Mouse (Mus musculus): ENCODE measurements around the gene Amigo2.
A peak's percentile ranks its signal among the peaks of the same experiment; 100 is the strongest.

Gene Amigo2

DNA sequence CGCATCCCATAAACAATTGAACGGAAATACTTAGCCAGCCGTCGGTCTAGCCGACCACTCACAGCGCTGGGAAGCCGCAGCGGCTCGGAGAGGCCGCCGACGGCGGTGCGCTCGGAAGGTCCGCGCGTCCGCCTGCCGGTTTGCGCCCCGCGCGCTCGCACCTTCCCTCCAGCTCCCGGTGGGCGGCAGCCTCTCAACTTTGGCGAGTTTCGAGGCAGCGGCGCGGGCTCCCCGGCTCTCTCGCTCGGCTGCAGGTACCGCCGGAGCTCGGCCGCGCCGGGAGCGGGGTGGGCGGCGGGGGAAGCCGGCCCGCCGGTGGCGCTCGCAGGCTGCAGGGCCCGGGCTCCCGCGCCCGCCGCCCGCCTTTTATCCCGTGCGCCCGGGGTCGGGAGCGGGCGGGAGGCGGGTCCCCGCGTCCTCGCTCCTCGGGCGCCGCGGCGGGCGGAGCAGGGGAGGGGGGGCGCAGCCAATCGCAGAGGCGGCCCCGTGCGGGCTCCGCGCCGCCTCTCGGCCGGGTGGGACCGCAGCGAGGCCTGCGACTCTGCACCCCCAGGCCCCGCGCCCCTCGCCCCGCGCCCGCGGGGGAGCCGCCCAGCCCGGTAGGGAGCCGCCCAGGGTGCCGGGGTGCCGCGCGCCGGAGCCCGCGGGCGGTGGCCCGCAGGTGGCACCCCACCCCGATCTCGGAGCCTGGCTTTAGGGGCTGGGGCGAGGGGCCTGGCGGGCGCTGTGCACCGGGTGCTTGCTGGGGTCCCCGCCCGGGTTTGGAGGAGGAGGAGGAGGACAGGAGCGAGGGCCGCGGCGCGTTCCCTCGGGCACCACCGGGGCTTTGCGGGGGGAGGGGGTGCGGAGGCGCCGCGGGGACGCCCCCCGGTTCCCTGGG, at the start of gene Amigo2, which contains the start of gene Pced1b:
TSS of gene Amigo2 (minus strand) at position 377 of the 880 bp plus-strand sequence.
TSS of gene Pced1b (plus strand) at position 197 of the 880 bp plus-strand sequence.
- peak; percentile 79 for DNase-seq (ENCODE audit: extremely low spot score, low spot score)

DNA sequence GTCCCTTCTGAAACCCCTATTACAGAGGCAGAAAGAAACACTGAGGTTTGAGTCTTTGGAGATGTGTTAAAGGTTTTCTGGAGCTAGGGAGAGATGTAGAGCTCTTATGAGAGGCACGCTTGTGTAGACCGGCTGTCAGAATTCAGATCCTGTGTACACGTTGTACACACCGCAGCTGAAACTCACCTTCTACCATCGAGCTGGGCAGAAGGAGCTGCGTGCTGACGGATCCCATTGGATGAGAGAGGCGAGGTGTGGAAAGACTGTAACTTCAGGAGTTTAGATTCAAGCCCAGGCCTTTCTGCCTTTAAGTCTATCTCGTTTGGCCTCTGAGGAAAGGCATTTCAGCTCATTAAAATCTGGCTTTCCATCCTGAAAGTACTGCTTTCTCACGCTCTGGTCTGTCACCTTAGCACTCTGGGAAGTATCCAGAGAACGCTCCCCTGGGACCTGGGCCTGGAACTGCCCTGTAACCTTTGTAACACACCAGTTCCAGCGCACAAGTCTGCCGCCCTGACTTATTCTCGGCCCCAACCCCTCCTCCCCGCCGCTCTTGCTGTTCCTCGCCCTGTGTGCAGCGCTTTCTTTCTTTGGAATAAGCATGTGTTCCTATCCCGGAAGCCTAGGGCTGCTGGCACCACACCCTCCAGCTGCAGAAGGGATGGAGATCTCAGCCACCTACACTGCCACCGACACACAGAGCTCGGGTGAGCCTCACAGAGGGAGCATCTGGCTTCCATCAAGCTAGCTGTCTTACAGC, 44.4 kb upstream of the Amigo2 start:
- DNase-seq (ENCODE audit: extremely low spot score, low spot score), result no peak

DNA sequence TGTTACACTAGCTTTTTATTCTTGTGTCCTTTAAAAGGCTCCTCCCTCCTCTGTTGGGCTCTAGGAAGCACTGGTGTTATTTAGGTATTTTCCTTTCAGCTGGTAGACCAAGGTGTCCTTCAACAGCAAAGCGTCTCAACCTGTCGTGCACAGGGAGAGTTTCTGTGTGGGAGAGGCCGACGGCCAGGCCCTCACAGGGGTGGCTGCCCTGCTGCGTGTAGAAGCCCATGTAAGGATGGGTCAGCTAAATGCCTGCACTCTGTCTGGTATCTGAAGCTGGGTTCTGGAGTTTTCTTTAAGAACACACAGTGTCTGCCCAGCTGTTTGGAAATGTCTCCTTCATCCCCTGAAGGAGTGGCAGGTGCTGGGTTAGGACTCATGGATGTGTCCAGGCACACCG, 43.3 kb upstream of the Amigo2 start:
- DNase-seq (ENCODE audit: extremely low spot score, low spot score), result no peak

- no peak for DNase-seq (ENCODE audit: extremely low spot score, low spot score)
These were observed 42.1 kb upstream of the Amigo2 start for GRCm38 (mm10) chr15:97289176-97289575.

DNA sequence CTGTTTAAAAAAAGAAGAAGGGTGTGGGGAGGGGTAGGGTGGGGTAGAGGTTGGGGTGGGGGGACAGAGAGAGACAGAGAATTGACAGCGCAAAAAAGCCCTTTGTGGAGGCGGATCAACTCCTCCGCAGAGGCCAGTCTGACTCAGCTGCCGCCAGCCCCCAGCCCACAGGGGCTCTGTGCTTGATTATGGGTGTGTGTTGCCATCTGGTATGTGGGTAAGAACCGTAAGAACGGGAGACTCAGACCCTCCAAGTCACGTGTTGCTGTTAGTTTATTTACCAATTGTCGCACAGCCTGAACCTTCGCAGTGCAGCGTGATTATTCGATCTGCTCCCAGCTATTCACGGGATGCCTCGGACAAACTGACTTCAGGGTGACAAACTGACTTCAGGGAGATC, 41.6 kb upstream of the Amigo2 start:
- DNase-seq (ENCODE audit: extremely low spot score, low spot score), result no peak

GRCm38 (mm10) chr15:97287436-97288143, 40.5 kb upstream of the Amigo2 start:
- DNase-seq (ENCODE audit: extremely low spot score, low spot score), result no peak

DNA sequence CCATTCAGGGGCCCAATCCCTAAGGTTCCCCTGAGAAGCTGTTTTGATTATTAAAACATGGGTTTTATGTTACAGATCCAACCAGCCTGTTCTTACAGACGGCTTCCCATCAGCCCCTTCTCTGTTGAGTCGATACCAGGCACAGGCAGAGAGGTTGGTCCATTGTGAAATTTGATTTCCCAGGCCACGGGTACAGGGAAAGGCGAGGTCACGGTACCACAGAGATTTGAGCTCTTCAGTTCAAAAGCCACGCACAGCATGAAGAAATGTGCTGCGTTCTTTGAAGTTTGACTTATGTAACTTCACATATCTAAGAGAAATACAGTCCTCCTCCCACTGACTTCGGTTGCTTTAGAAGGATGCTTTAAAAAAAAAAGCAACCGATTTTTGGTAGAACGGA, 39.6 kb upstream of the Amigo2 start:
- no peak for DNase-seq (ENCODE audit: extremely low spot score, low spot score)

DNA sequence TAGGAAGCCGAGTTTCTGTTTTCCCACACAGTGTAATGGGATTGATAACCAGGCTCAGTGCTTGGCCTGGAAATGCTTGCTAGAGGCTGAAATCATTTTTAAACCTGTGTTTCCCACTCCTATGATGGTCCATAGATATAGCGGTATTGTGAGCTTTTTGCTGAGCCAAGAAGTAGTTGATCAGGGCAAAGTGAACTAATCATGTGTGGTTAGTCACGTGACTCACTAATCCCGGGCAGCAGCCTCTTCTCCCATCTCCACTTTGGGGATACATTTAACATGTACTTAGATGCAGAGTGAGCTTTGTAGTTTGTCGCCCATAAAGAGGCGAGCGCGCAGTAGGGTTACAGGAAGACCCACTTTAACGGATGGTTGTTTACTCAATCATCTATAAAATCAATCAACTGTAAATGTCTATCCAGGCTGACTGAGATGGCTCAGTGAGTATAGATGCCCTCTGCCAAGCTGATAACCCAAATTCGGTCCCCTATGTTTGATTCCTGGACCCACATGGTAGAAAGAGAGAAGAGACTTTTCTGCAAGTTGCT, 38.7 kb upstream of the Amigo2 start:
- DNase-seq (ENCODE audit: extremely low spot score, low spot score), result no peak

- DNase-seq (ENCODE audit: extremely low spot score, low spot score), result no peak
These were observed 37.1 kb upstream of the Amigo2 start for GRCm38 (mm10) chr15:97284201-97284600.

- DNase-seq (ENCODE audit: extremely low spot score, low spot score), result no peak
These were observed 35.4 kb upstream of the Amigo2 start for GRCm38 (mm10) chr15:97282572-97282881.

DNA sequence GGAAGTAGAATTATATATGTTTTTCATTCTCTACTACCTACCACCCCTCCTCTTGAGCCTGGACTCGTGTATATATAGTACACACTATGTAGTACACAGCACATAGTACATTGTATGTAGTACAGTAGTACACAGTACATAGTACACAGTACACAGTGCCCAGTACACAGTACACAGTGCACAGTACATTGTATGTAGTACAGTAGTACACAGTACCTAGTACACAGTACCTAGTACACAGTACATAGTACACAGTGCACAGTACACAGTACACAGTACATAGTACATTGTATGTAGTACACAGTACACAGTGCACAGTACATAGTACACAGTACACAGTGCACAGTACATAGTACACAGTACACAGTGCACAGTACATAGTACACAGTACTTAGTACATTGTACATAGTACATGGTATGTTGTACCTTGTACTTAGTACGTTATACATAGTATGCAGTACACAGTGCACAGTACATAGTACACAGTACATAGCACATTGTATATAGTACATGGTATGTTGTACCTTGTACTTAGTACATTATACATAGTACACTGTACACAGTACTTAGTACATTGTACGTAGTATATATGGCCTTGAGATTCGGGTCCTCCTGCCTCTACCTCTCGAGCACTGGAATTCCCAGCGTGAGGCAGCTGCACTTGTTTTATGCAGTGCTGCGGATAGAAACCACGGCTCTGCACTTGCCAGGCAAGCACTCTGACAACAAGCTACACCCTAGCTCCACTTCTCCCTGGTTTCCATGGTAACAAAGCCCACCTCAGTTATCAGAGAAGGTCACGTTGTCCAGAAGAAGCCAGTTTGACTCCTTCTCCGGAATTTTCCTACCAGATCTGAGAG, 34.9 kb upstream of the Amigo2 start:
- no peak for DNase-seq (ENCODE audit: extremely low spot score, low spot score)

- DNase-seq (ENCODE audit: extremely low spot score, low spot score), result no peak
These were observed 33.7 kb upstream of the Amigo2 start for GRCm38 (mm10) chr15:97280776-97281175.

- DNase-seq (ENCODE audit: extremely low spot score, low spot score), result no peak
These were observed 33.0 kb upstream of the Amigo2 start for GRCm38 (mm10) chr15:97280131-97280530.

GRCm38 (mm10) chr15:97278340-97278948, 31.4 kb upstream of the Amigo2 start:
- DNase-seq (ENCODE audit: extremely low spot score, low spot score), result no peak

DNA sequence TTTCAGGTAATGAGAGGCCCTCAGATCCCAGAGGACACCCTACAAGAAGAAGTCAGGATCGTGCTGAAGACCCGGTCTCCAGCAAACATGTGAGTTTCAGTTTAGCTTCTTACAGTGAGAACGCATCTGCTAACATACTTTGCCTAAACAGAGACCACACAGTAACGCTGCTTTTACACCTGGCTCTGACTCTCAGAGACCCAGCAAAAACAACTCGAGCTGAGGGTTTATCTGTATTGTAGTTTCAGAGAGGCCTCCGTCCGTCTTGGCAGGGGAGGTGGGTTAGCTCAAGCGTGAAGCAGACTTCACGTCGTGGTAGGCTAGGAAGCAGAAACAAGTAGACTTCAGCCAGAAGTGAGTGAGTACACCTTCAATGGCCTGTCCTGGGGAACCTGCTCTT, 30.2 kb upstream of the Amigo2 start:
- DNase-seq (ENCODE audit: extremely low spot score, low spot score), result no peak

DNA sequence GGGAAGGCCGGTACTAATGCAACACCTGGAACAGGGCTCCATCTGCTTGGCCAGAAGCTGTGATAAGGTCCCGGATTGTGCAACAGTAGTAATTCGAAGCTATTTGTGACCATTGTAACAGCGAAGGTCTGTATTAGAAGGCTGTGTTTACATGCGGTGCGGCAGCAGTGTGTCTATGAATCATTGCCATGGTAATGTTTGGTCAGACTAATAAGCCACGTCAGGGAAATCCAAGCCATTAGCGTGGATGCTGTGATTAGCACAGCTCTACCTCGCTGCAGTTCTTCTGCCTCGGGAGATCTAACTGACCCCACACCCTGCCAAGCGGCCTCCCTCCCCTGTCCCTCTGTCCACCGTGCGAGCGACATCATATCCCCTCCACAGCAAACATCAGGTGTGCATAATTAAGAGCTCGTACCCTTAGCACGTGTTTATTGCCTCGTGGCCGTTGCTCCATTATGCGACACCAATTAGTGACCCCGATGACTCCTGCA, 29.6 kb upstream of the Amigo2 start:
- no peak for DNase-seq (ENCODE audit: extremely low spot score, low spot score)

- no peak for DNase-seq (ENCODE audit: extremely low spot score, low spot score)
These were observed 28.7 kb upstream of the Amigo2 start for GRCm38 (mm10) chr15:97275626-97276395.

GRCm38 (mm10) chr15:97272831-97273230, 25.7 kb upstream of the Amigo2 start:
- DNase-seq (ENCODE audit: extremely low spot score, low spot score), result no peak

- no peak for DNase-seq (ENCODE audit: extremely low spot score, low spot score)
These were observed 25.1 kb upstream of the Amigo2 start for GRCm38 (mm10) chr15:97271985-97272697.
